Mouse (Mus musculus) left cerebral cortex, adult 2 months (tissue): ENCODE measurements around the gene Adarb1. TPM values are rescaled to one million over a fixed set of nuclear protein-coding genes. Genes with fewer than 3 reads are reported as not detected.

ENCODE experiments used
- DNase-seq, 2 experiments: peaks; one replicate each; pipeline ENCODE4 v3.0.0; 2021 to 2022; ENCODE audit warnings: low spot score in 2 of 2, mixed read lengths in 1 of 2; ENCODE audit errors: extremely low spot score in 1 of 2
- H3K27ac ChIP-seq: fragments of 200-600 bp; 2 replicates; pipeline ENCODE4 v1.8.1; 2022
- H3K4me3 ChIP-seq: fragments of 200-600 bp; 2 replicates; pipeline ENCODE4 v1.8.1; 2022
- CTCF ChIP-seq: fragments of 200-600 bp; IDR thresholded peaks from 2 replicates; pipeline ENCODE4 v1.8.1; 2022; ENCODE audit warnings: antibody characterized with exemption, mild to moderate bottlenecking, moderate library complexity
- intact Hi-C: fragments of 180-260 bp; cut with DNase I; formaldehyde crosslinking; loops from one replicate; pipeline ENCODE4 v1.15.1; 2025
- total RNA-seq, 2 experiments: library from RNA; stranded (reverse); gene quantifications; 2 replicates each; pipeline ENCODE4 v1.2.3; 2021

Adarb1 gene
- total RNA-seq, 2 experiments from 2014 or later, result 139 to 152 TPM

DNA sequence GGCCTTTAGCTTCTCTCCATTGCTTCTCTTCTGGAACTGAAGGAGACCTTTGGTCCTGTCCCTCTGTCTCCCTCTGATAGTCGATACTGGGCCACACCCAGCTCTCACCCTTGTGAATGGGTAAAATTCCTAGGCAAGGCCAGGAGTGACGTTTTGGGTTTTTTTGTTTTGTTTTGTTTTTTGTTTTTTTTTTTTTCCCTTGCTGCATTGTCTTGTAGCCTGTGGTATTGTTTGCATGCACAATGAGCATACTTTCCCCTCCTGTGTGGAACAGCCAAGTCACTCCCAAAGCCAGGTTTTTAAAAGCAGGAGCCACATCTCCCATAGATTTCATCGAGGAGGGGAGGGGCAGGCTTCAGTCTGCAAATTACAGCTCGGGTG, 16.0 kb upstream of the Adarb1 start:
- peak overlapping the region; percentile 61 for H3K27ac ChIP-seq
- peak overlapping the region; percentile 31 for H3K4me3 ChIP-seq
- DNase-seq, result no peak
- intact Hi-C loops, result no loop called here
- TF ChIP-seq CTCF, result no peak

DNA sequence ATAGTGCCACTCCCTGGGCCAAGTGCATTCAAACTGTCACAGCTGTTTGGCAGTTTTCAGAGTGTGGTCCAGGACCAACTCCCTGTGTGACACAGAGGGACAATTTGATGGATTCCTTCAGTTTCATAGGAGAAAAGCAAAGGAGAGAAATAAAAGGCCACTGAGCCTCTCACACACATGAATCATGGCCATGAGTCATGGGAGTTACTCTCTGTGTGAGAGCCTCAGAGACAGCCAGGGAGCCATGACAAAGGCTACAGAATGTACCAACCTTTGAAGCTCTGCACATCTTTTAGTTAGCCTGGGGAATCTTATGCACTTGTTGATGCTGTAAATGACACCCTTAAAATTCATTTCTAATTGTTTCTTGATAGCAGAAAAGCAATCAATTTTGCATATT, 12.7 kb upstream of the Adarb1 start:
- Histone ChIP-seq H3K27ac (no peak overlapping the region), H3K4me3 (no peak overlapping the region)
- no peak for TF ChIP-seq CTCF
- intact Hi-C loops, result no loop called here
- no peak for DNase-seq

DNA sequence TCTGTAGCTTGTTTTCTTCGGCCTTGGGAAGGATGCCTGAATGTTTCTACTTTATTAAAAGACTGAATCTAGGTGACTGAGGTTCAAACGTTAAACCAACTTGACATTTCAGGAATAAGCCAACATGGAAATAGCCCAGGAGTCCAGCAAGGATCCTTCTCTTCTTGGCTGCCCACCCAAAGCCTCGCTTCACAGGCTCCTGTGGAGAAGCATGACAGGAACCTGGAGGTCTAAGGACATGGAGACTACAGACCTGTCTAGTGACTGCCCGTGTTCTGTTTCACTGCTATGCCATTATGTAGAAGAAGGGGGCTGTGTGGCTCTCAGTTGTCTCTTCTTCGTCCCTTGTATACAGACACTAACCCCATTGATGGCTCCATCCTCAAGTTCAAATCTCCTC, 11.9 kb upstream of the Adarb1 start:
- intact Hi-C loops, result loop anchor here (10.0 kb wide), 1 partner anchor 165 kb away; no protein-coding TSS in a partner anchor
- no peak overlapping the region for H3K27ac ChIP-seq
- no peak for TF ChIP-seq CTCF
- H3K4me3 ChIP-seq, result no peak overlapping the region
- no peak for DNase-seq

DNA sequence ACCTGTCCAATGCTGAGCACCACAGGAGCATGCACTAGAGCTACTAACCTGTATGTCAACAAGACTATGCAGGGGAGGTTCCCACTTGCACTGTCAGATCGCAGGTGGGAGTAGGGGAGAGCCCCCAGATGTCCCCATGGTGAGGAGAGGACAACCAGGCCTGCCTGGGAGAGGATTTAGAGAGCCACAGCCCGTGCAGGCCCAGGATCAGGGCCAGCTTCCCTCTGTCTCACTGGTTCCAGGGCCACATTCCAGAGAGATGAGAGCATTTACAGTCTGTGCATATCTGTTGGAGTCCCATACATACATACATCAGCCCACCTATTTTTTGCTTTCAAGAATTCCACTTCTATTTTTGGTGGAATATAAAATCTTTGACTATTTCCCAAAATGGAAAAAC, 9.5 kb upstream of the Adarb1 start:
- TF ChIP-seq CTCF, result no peak
- Histone ChIP-seq H3K27ac (no peak overlapping the region), H3K4me3 (no peak overlapping the region)
- no peak for DNase-seq
- intact Hi-C loops, result loop anchor here (10.0 kb wide), 1 partner anchor 167 kb away; no protein-coding TSS in a partner anchor

DNA sequence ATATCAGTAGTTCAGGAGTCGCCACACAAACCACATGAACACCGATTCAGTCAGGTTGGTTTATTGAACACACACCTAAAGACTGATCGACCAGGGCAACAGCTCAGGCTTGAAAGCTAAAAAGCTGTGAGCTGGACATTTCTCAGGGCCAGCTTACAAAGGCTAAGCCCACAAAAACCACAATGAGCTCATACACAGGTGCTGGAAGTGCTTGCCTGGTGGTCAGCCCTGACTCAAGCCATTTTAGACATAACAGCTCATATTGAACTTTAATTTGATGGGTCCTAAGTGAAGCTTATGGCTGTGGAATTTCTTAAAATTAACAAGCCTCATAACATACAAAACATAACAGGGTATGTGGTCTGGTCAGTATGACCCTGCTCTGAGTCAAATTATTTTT, 2.1 kb upstream of the Adarb1 start:
- no peak overlapping the region for H3K27ac ChIP-seq
- TF ChIP-seq CTCF, result no peak
- no peak overlapping the region for H3K4me3 ChIP-seq
- intact Hi-C loops, result loop anchor here (10.0 kb wide), 1 partner anchor 175 kb away; no protein-coding TSS in a partner anchor
- DNase-seq, result no peak

- peak overlapping the region; percentile 85 for H3K27ac ChIP-seq
- intact Hi-C loops, result loop anchor here (5.0 kb wide), 3 partner anchors 50 to 90 kb away; no protein-coding TSS in a partner anchor
- peak overlapping the region; percentile 82 for H3K4me3 ChIP-seq
- peak; percentile 43 to 45 for DNase-seq
- no peak for TF ChIP-seq CTCF
Measured at GRCm38 (mm10) chr10:77417240-77418102, 599 bp downstream of the Adarb1 start.

- intact Hi-C loops, result loop anchor here (5.0 kb wide), 3 partner anchors 49 to 91 kb away; no protein-coding TSS in a partner anchor
- Histone ChIP-seq H3K27ac (no peak overlapping the region), H3K4me3 (peak overlapping the region; percentile 82)
- peak in 1 of 2 experiments; percentile 14 for DNase-seq
- no peak for TF ChIP-seq CTCF
Measured at GRCm38 (mm10) chr10:77416666-77417239, 1.3 kb downstream of the Adarb1 start.

GRCm38 (mm10) chr10:77415867-77416266, 2.2 kb downstream of the Adarb1 start:
- Histone ChIP-seq H3K4me3 (peak overlapping the region; percentile 82; the same call in 1 of the 2 replicates), H3K27ac (no peak overlapping the region)
- intact Hi-C loops, result loop anchor here (5.0 kb wide), 3 partner anchors 49 to 91 kb away; no protein-coding TSS in a partner anchor
- no peak for DNase-seq
- no peak for TF ChIP-seq CTCF

DNA sequence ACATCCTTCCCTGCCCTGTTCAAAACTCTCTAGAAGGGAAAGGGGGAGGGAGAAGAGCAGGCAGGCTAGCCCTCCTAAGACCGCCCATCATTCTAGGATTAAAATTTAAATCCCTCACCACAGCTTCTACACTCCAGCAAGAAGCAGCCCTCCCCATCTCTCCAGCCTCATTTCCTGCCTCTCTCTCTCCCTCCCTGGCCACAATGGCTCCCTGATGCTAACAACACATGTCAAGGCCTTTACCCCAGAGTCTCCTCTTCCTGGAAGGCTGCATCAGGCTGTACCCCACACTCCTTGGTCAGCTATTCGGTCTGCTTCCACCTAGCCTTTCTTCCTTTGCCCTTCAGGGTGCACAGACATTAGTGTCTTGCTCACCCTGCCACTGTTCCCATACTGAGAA, 4.3 kb downstream of the Adarb1 start:
- H3K4me3 ChIP-seq, result no peak overlapping the region
- H3K27ac ChIP-seq, result no peak overlapping the region
- TF ChIP-seq CTCF, result no peak
- intact Hi-C loops, result no loop called here
- no peak for DNase-seq

GRCm38 (mm10) chr10:77409154-77409553, 8.9 kb downstream of the Adarb1 start:
- no peak for TF ChIP-seq CTCF
- intact Hi-C loops, result no loop called here
- DNase-seq, result no peak
- Histone ChIP-seq H3K4me3 (no peak overlapping the region), H3K27ac (no peak overlapping the region)

- no peak for DNase-seq
- intact Hi-C loops, result no loop called here
- no peak for TF ChIP-seq CTCF
- Histone ChIP-seq H3K4me3 (no peak overlapping the region), H3K27ac (no peak overlapping the region)
Measured at GRCm38 (mm10) chr10:77408241-77408640, 9.8 kb downstream of the Adarb1 start.

GRCm38 (mm10) chr10:77406486-77406885, 11.6 kb downstream of the Adarb1 start:
- no peak for DNase-seq
- no peak for TF ChIP-seq CTCF
- Histone ChIP-seq H3K27ac (no peak overlapping the region), H3K4me3 (no peak overlapping the region)
- intact Hi-C loops, result no loop called here
